Mouse (Mus musculus) ES-E14 (cell line): ENCODE results near the gene Daam1.

Experiments
- CHD2 ChIP-seq: IDR thresholded peaks from 2 replicates; pipeline ENCODE4 v1.6.1; 2014; ENCODE audit warnings: mild to moderate bottlenecking, low read depth, low read length, inconsistent platforms
- MAFK ChIP-seq: IDR thresholded peaks from 2 replicates; pipeline ENCODE4 v1.6.1; 2014; ENCODE audit warnings: mild to moderate bottlenecking, low read depth, low read length, inconsistent platforms; ENCODE audit not compliant: insufficient read depth
- ZC3H11A ChIP-seq: IDR thresholded peaks from 2 replicates; pipeline ENCODE4 v1.6.1; 2012; ENCODE audit warnings: low read depth, mild to moderate bottlenecking, inconsistent platforms, low read length, borderline replicate concordance

GRCm38 (mm10) chr12:71948972-71949371 is 118.1 kb downstream of the Daam1 start:
- TF ChIP-seq ZC3H11A (no peak), CHD2 (no peak), MAFK (no peak)
